Mouse (Mus musculus): ENCODE results near the gene Fras1. TPM values are rescaled to one million over a fixed set of nuclear protein-coding genes. Genes with fewer than 3 reads are reported as not detected.

Fras1 gene
- polyA plus RNA-seq, 1 experiment from 2014 or later: 34.5 TPM

- Histone ChIP-seq H3K9me3 (ENCODE audit: control insufficient read depth, low read length) (peaks cover 3% of the 10 kb centered on the region; the same call in 1 of the 2 replicates), H3K27ac (replicated peaks in 1 of 2; ENCODE audit: control insufficient read depth in 1 of 2, insufficient read depth in 1 of 2, low read depth in 2 of 2, low read length in 2 of 2) (no peak overlapping the region), H3K27me3 (ENCODE audit: control insufficient read depth, insufficient read depth, low read length) (no peaks in the 10 kb centered on the region), H3K4me1 (ENCODE audit: control insufficient read depth in 2 of 2, insufficient read depth in 2 of 2, low read length in 2 of 2) (peaks cover 3 to 5% of the 10 kb centered on the region in 2 experiments; a peak in 2 of 4 replicates), H3K36me3 (ENCODE audit: control insufficient read depth, insufficient read depth, low read length) (no peaks in the 10 kb centered on the region), H3K9ac (ENCODE audit: low read length) (no peak overlapping the region), H3K4me3 (ENCODE audit: control insufficient read depth in 1 of 2, insufficient read depth in 1 of 2, low read depth in 1 of 2, low read length in 2 of 2) (no peak overlapping the region), H3K4me2 (ENCODE audit: low read length) (no peak overlapping the region)
- WGBS: 85% methylated on average over 3 of the region's 3 CpGs
- no peak for ATAC-seq (ENCODE audit: insufficient number of reproducible peaks, insufficient read depth, low FRiP score, low read depth)
Observed at GRCm38 (mm10) chr5:96515860-96516311, 142.1 kb downstream of the Fras1 start.

- WGBS: 83% methylated on average over 6 of the region's 6 CpGs
Observed at GRCm38 (mm10) chr5:96516329-96516728, 142.6 kb downstream of the Fras1 start.

GRCm38 (mm10) chr5:96521541-96521940 is 147.8 kb downstream of the Fras1 start:
- no peak overlapping the region for H3K27ac ChIP-seq (replicated peaks in 1 of 2; ENCODE audit: control insufficient read depth in 1 of 2, insufficient read depth in 1 of 2, low read depth in 2 of 2, low read length in 2 of 2)
- WGBS: 90% methylated on average over 9 of the region's 9 CpGs
- no peak overlapping the region for H3K4me3 ChIP-seq (ENCODE audit: control insufficient read depth in 1 of 2, insufficient read depth in 1 of 2, low read depth in 1 of 2, low read length in 2 of 2)
- H3K4me2 ChIP-seq (ENCODE audit: low read length): no peak overlapping the region
- no peaks in the 10 kb centered on the region for H3K4me1 ChIP-seq (ENCODE audit: control insufficient read depth in 2 of 2, insufficient read depth in 2 of 2, low read length in 2 of 2)
- H3K9me3 ChIP-seq (ENCODE audit: control insufficient read depth, low read length): peaks cover 3% of the 10 kb centered on the region; the same call in 1 of the 2 replicates
- H3K36me3 ChIP-seq (ENCODE audit: control insufficient read depth, insufficient read depth, low read length): no peaks in the 10 kb centered on the region
- H3K27me3 ChIP-seq (ENCODE audit: control insufficient read depth, insufficient read depth, low read length): no peaks in the 10 kb centered on the region
- ATAC-seq (ENCODE audit: insufficient number of reproducible peaks, insufficient read depth, low FRiP score, low read depth): no peak
- no peak overlapping the region for H3K9ac ChIP-seq (ENCODE audit: low read length)

More at GRCm38 (mm10) chr5:96516329-96516728, 142.6 kb downstream of the Fras1 start:
- no peak for ATAC-seq (ENCODE audit: insufficient number of reproducible peaks, insufficient read depth, low FRiP score, low read depth)
- Histone ChIP-seq H3K27ac (replicated peaks in 1 of 2; ENCODE audit: control insufficient read depth in 1 of 2, insufficient read depth in 1 of 2, low read depth in 2 of 2, low read length in 2 of 2) (no peak overlapping the region), H3K36me3 (ENCODE audit: control insufficient read depth, insufficient read depth, low read length) (no peaks in the 10 kb centered on the region), H3K27me3 (ENCODE audit: control insufficient read depth, insufficient read depth, low read length) (no peaks in the 10 kb centered on the region), H3K9ac (ENCODE audit: low read length) (no peak overlapping the region), H3K9me3 (ENCODE audit: control insufficient read depth, low read length) (peaks cover 3% of the 10 kb centered on the region; the same call in 1 of the 2 replicates), H3K4me2 (ENCODE audit: low read length) (no peak overlapping the region), H3K4me1 (ENCODE audit: control insufficient read depth in 2 of 2, insufficient read depth in 2 of 2, low read length in 2 of 2) (peaks cover 3 to 5% of the 10 kb centered on the region in 2 experiments; a peak in 2 of 4 replicates), H3K4me3 (ENCODE audit: control insufficient read depth in 1 of 2, insufficient read depth in 1 of 2, low read depth in 1 of 2, low read length in 2 of 2) (no peak overlapping the region)

GRCm38 (mm10) chr5:96522909-96523409 is 149.2 kb downstream of the Fras1 start:
- ATAC-seq (ENCODE audit: insufficient number of reproducible peaks, insufficient read depth, low FRiP score, low read depth): no peak
- Histone ChIP-seq H3K4me3 (ENCODE audit: control insufficient read depth in 1 of 2, insufficient read depth in 1 of 2, low read depth in 1 of 2, low read length in 2 of 2) (no peak overlapping the region), H3K27ac (replicated peaks in 1 of 2; ENCODE audit: control insufficient read depth in 1 of 2, insufficient read depth in 1 of 2, low read depth in 2 of 2, low read length in 2 of 2) (no peak overlapping the region), H3K9me3 (ENCODE audit: control insufficient read depth, low read length) (no peaks in the 10 kb centered on the region), H3K4me1 (ENCODE audit: control insufficient read depth in 2 of 2, insufficient read depth in 2 of 2, low read length in 2 of 2) (no peaks in the 10 kb centered on the region), H3K27me3 (ENCODE audit: control insufficient read depth, insufficient read depth, low read length) (no peaks in the 10 kb centered on the region), H3K36me3 (ENCODE audit: control insufficient read depth, insufficient read depth, low read length) (no peaks in the 10 kb centered on the region), H3K4me2 (ENCODE audit: low read length) (no peak overlapping the region), H3K9ac (ENCODE audit: low read length) (no peak overlapping the region)
- 84% methylated on average over 5 of the region's 5 CpGs for WGBS

GRCm38 (mm10) chr5:96528296-96528695 is 154.5 kb downstream of the Fras1 start:
- 84% methylated on average over 7 of the region's 7 CpGs for WGBS

GRCm38 (mm10) chr5:96530516-96530915 is 156.8 kb downstream of the Fras1 start:
- Histone ChIP-seq H3K4me2 (ENCODE audit: low read length) (no peak overlapping the region), H3K9ac (ENCODE audit: low read length) (no peak overlapping the region), H3K36me3 (ENCODE audit: control insufficient read depth, insufficient read depth, low read length) (no peaks in the 10 kb centered on the region), H3K4me1 (ENCODE audit: control insufficient read depth in 2 of 2, insufficient read depth in 2 of 2, low read length in 2 of 2) (no peaks in the 10 kb centered on the region), H3K4me3 (ENCODE audit: control insufficient read depth in 1 of 2, insufficient read depth in 1 of 2, low read depth in 1 of 2, low read length in 2 of 2) (no peak overlapping the region), H3K27me3 (ENCODE audit: control insufficient read depth, insufficient read depth, low read length) (no peaks in the 10 kb centered on the region), H3K27ac (replicated peaks in 1 of 2; ENCODE audit: control insufficient read depth in 1 of 2, insufficient read depth in 1 of 2, low read depth in 2 of 2, low read length in 2 of 2) (no peak overlapping the region), H3K9me3 (ENCODE audit: control insufficient read depth, low read length) (no peaks in the 10 kb centered on the region)
- WGBS: 76% methylated on average over 3 of the region's 3 CpGs
- ATAC-seq (ENCODE audit: insufficient number of reproducible peaks, insufficient read depth, low FRiP score, low read depth): no peak

More at GRCm38 (mm10) chr5:96528296-96528695, 154.5 kb downstream of the Fras1 start:
- ATAC-seq (ENCODE audit: insufficient number of reproducible peaks, insufficient read depth, low FRiP score, low read depth): no peak
- H3K36me3 ChIP-seq (ENCODE audit: control insufficient read depth, insufficient read depth, low read length): no peaks in the 10 kb centered on the region
- no peaks in the 10 kb centered on the region for H3K9me3 ChIP-seq (ENCODE audit: control insufficient read depth, low read length)
- H3K27me3 ChIP-seq (ENCODE audit: control insufficient read depth, insufficient read depth, low read length): no peaks in the 10 kb centered on the region
- no peaks in the 10 kb centered on the region for H3K4me1 ChIP-seq (ENCODE audit: control insufficient read depth in 2 of 2, insufficient read depth in 2 of 2, low read length in 2 of 2)
- no peak overlapping the region for H3K27ac ChIP-seq (replicated peaks in 1 of 2; ENCODE audit: control insufficient read depth in 1 of 2, insufficient read depth in 1 of 2, low read depth in 2 of 2, low read length in 2 of 2)
- H3K9ac ChIP-seq (ENCODE audit: low read length): no peak overlapping the region
- no peak overlapping the region for H3K4me2 ChIP-seq (ENCODE audit: low read length)
- no peak overlapping the region for H3K4me3 ChIP-seq (ENCODE audit: control insufficient read depth in 1 of 2, insufficient read depth in 1 of 2, low read depth in 1 of 2, low read length in 2 of 2)

GRCm38 (mm10) chr5:96531962-96532361 is 158.2 kb downstream of the Fras1 start:
- Histone ChIP-seq H3K4me3 (ENCODE audit: control insufficient read depth in 1 of 2, insufficient read depth in 1 of 2, low read depth in 1 of 2, low read length in 2 of 2) (no peak overlapping the region), H3K4me1 (ENCODE audit: control insufficient read depth in 2 of 2, insufficient read depth in 2 of 2, low read length in 2 of 2) (no peaks in the 10 kb centered on the region), H3K36me3 (ENCODE audit: control insufficient read depth, insufficient read depth, low read length) (no peaks in the 10 kb centered on the region), H3K9ac (ENCODE audit: low read length) (no peak overlapping the region), H3K9me3 (ENCODE audit: control insufficient read depth, low read length) (no peaks in the 10 kb centered on the region), H3K27me3 (ENCODE audit: control insufficient read depth, insufficient read depth, low read length) (no peaks in the 10 kb centered on the region), H3K27ac (replicated peaks in 1 of 2; ENCODE audit: control insufficient read depth in 1 of 2, insufficient read depth in 1 of 2, low read depth in 2 of 2, low read length in 2 of 2) (no peak overlapping the region), H3K4me2 (ENCODE audit: low read length) (no peak overlapping the region)
- no peak for ATAC-seq (ENCODE audit: insufficient number of reproducible peaks, insufficient read depth, low FRiP score, low read depth)

GRCm38 (mm10) chr5:96536527-96536926 is 162.8 kb downstream of the Fras1 start:
- Histone ChIP-seq H3K36me3 (ENCODE audit: control insufficient read depth, insufficient read depth, low read length) (no peaks in the 10 kb centered on the region), H3K4me1 (ENCODE audit: control insufficient read depth in 2 of 2, insufficient read depth in 2 of 2, low read length in 2 of 2) (0 out of 4 replicates have a peak, but pooled peaks cover 0 to 4% of the 10 kb centered on the region in 2 experiments), H3K27me3 (ENCODE audit: control insufficient read depth, insufficient read depth, low read length) (no peaks in the 10 kb centered on the region), H3K9ac (ENCODE audit: low read length) (no peak overlapping the region), H3K4me3 (ENCODE audit: control insufficient read depth in 1 of 2, insufficient read depth in 1 of 2, low read depth in 1 of 2, low read length in 2 of 2) (no peak overlapping the region), H3K27ac (replicated peaks in 1 of 2; ENCODE audit: control insufficient read depth in 1 of 2, insufficient read depth in 1 of 2, low read depth in 2 of 2, low read length in 2 of 2) (no peak overlapping the region), H3K4me2 (ENCODE audit: low read length) (no peak overlapping the region), H3K9me3 (ENCODE audit: control insufficient read depth, low read length) (no peaks in the 10 kb centered on the region)
- WGBS: 84% methylated on average over 3 of the region's 3 CpGs
- no peak for ATAC-seq (ENCODE audit: insufficient number of reproducible peaks, insufficient read depth, low FRiP score, low read depth)

All from heart, embryonic 14.5 days (tissue).